Mouse (Mus musculus) heart, embryonic 15.5 days (tissue): ENCODE measurements around the gene Aff3. TPM values are rescaled to one million over a fixed set of nuclear protein-coding genes. Genes with fewer than 3 reads are reported as not detected.

Experiments
- ATAC-seq: fragments of 200-750 bp; cut with Nextera tagmentation; replicated peaks from 2 replicates; pipeline ENCODE4 v1.8.0; 2017; ENCODE audit warnings: low read depth, moderate TSS enrichment; ENCODE audit not compliant: insufficient number of reproducible peaks, insufficient read depth, low FRiP score
- H3K27ac ChIP-seq: fragments of 300-500 bp; sonication (generic); 2 replicates; pipeline ENCODE4 v1.5.1; 2015; ENCODE audit warnings: mild to moderate bottlenecking, inconsistent platforms
- H3K27me3 ChIP-seq: fragments of 300-500 bp; sonication (generic); 2 replicates; pipeline ENCODE4 v1.6.1; 2015; ENCODE audit warnings: inconsistent platforms
- H3K36me3 ChIP-seq: fragments of 300-500 bp; sonication (generic); 2 replicates; pipeline ENCODE4 v1.6.1; 2015; ENCODE audit warnings: mild to moderate bottlenecking, inconsistent platforms
- H3K4me1 ChIP-seq: fragments of 300-500 bp; sonication (generic); replicated peaks from 2 replicates; pipeline ENCODE4 v1.6.1; 2015; ENCODE audit warnings: inconsistent platforms
- H3K4me2 ChIP-seq: fragments of 300-500 bp; sonication (generic); 2 replicates; pipeline ENCODE4 v1.6.1; 2015; ENCODE audit warnings: inconsistent platforms, mild to moderate bottlenecking, moderate library complexity
- H3K4me3 ChIP-seq: fragments of 300-500 bp; sonication (generic); 2 replicates; pipeline ENCODE4 v1.5.1; 2015; ENCODE audit warnings: mild to moderate bottlenecking, inconsistent platforms
- H3K9ac ChIP-seq: fragments of 300-500 bp; sonication (generic); 2 replicates; pipeline ENCODE4 v1.6.1; 2015; ENCODE audit warnings: mild to moderate bottlenecking, inconsistent platforms
- H3K9me3 ChIP-seq: fragments of 300-500 bp; sonication (generic); replicated peaks from 2 replicates; pipeline ENCODE4 v1.6.1; 2016; ENCODE audit warnings: inconsistent platforms
- WGBS: fragments of 180-500 bp; shearing (Covaris S2); methylation state at CpG from one replicate; pipeline ENCODE4 v1.1.7; 2015; ENCODE audit warnings: mixed read lengths; 5-methylcytosine and 5-hydroxymethylcytosine counted together
- polyA plus RNA-seq: library from polyadenylated mRNA; unstranded; fragments of >200 nt; fragmentation: Nextera tagmentation; extraction: Ambion mirVana; gene quantifications from 2 replicates; pipeline ENCODE4 v1.2.1, GENCODE M21; 2015

Aff3 gene
- polyA plus RNA-seq, 1 experiment from 2014 or later = 2.2 TPM

- Histone ChIP-seq H3K36me3 (no peaks in the 10 kb centered on the region), H3K9ac (no peak overlapping the region), H3K4me2 (peak overlapping the region; percentile 15; the same call in 1 of the 2 replicates), H3K4me1 (peaks cover 12% of the 10 kb centered on the region), H3K9me3 (no peaks in the 10 kb centered on the region), H3K27ac (no peak overlapping the region), H3K4me3 (no peak overlapping the region), H3K27me3 (no peaks in the 10 kb centered on the region)
- WGBS = 11% methylated on average over 9 of the region's 9 CpGs
- no peak for ATAC-seq
Measured at GRCm38 (mm10) chr1:38478246-38478743, 186.5 kb downstream of the Aff3 start.

- H3K27ac ChIP-seq = 0 out of 2 replicates have a peak overlapping the region, but pooled peaks have one; percentile 33
- H3K27me3 ChIP-seq = no peaks in the 10 kb centered on the region
- no peak for ATAC-seq
- peak overlapping the region; percentile 51 for H3K4me2 ChIP-seq
- no peaks in the 10 kb centered on the region for H3K36me3 ChIP-seq
- H3K4me1 ChIP-seq = peaks cover 16% of the 10 kb centered on the region
- no peaks in the 10 kb centered on the region for H3K9me3 ChIP-seq
- 23% methylated on average over 11 of the region's 11 CpGs for WGBS
- H3K9ac ChIP-seq = no peak overlapping the region
- peak overlapping the region; percentile 7; the same call in 1 of the 2 replicates for H3K4me3 ChIP-seq
Measured at GRCm38 (mm10) chr1:38470817-38471216, 193.9 kb downstream of the Aff3 start.

- H3K9me3 ChIP-seq = no peaks in the 10 kb centered on the region
- no peak overlapping the region for H3K9ac ChIP-seq
- peaks cover 16% of the 10 kb centered on the region for H3K4me1 ChIP-seq
- H3K4me2 ChIP-seq = 0 out of 2 replicates have a peak overlapping the region, but pooled peaks have one; percentile 51
- no peaks in the 10 kb centered on the region for H3K36me3 ChIP-seq
- 56% methylated on average over 5 of the region's 5 CpGs for WGBS
- no peak overlapping the region for H3K4me3 ChIP-seq
- H3K27ac ChIP-seq = no peak overlapping the region
- no peaks in the 10 kb centered on the region for H3K27me3 ChIP-seq
- no peak for ATAC-seq
Measured at GRCm38 (mm10) chr1:38470166-38470565, 194.6 kb downstream of the Aff3 start.

GRCm38 (mm10) chr1:38467305-38468083 is 197.3 kb downstream of the Aff3 start:
- Histone ChIP-seq H3K27me3 (no peaks in the 10 kb centered on the region), H3K4me3 (no peak overlapping the region), H3K4me1 (peaks cover 16% of the 10 kb centered on the region), H3K36me3 (no peaks in the 10 kb centered on the region), H3K27ac (no peak overlapping the region), H3K9ac (no peak overlapping the region), H3K4me2 (no peak overlapping the region), H3K9me3 (no peaks in the 10 kb centered on the region)
- no peak for ATAC-seq
- WGBS = 41% methylated on average over 7 of the region's 7 CpGs

- 42% methylated on average over 7 of the region's 7 CpGs for WGBS
- no peaks in the 10 kb centered on the region for H3K27me3 ChIP-seq
- H3K4me1 ChIP-seq = peaks cover 21% of the 10 kb centered on the region
- H3K36me3 ChIP-seq = no peaks in the 10 kb centered on the region
- H3K9ac ChIP-seq = no peak overlapping the region
- no peaks in the 10 kb centered on the region for H3K9me3 ChIP-seq
- no peak overlapping the region for H3K4me2 ChIP-seq
- no peak; the same call in 1 of the 2 replicates for ATAC-seq
- H3K27ac ChIP-seq = no peak overlapping the region
- no peak overlapping the region for H3K4me3 ChIP-seq
Measured at GRCm38 (mm10) chr1:38456719-38457269, 208.0 kb downstream of the Aff3 start.

GRCm38 (mm10) chr1:38454921-38455320 is 209.8 kb downstream of the Aff3 start:
- H3K9me3 ChIP-seq = no peaks in the 10 kb centered on the region
- H3K4me2 ChIP-seq = no peak overlapping the region
- WGBS = 63% methylated on average over 8 of the region's 8 CpGs
- peaks cover 32% of the 10 kb centered on the region for H3K4me1 ChIP-seq
- no peak overlapping the region for H3K9ac ChIP-seq
- H3K36me3 ChIP-seq = no peaks in the 10 kb centered on the region
- no peak overlapping the region for H3K4me3 ChIP-seq
- H3K27me3 ChIP-seq = no peaks in the 10 kb centered on the region
- ATAC-seq = no peak
- no peak overlapping the region for H3K27ac ChIP-seq

GRCm38 (mm10) chr1:38451367-38451766 is 213.4 kb downstream of the Aff3 start:
- Histone ChIP-seq H3K4me2 (no peak overlapping the region), H3K36me3 (no peaks in the 10 kb centered on the region), H3K27me3 (no peaks in the 10 kb centered on the region), H3K4me3 (no peak overlapping the region), H3K4me1 (peaks cover 40% of the 10 kb centered on the region), H3K9ac (no peak overlapping the region), H3K27ac (no peak overlapping the region), H3K9me3 (no peaks in the 10 kb centered on the region)
- 88% methylated on average over 6 of the region's 6 CpGs for WGBS
- ATAC-seq = no peak

- ATAC-seq = peak; percentile 48
- H3K4me1 ChIP-seq = peaks cover 41% of the 10 kb centered on the region
Measured at GRCm38 (mm10) chr1:38450677-38451076, 214.1 kb downstream of the Aff3 start.

GRCm38 (mm10) chr1:38449816-38450478 is 214.8 kb downstream of the Aff3 start:
- ATAC-seq = no peak
- Histone ChIP-seq H3K27ac (no peak overlapping the region), H3K4me1 (peaks cover 34% of the 10 kb centered on the region), H3K9me3 (no peaks in the 10 kb centered on the region), H3K27me3 (no peaks in the 10 kb centered on the region), H3K4me3 (no peak overlapping the region), H3K36me3 (no peaks in the 10 kb centered on the region), H3K9ac (no peak overlapping the region), H3K4me2 (no peak overlapping the region)
- WGBS = 40% methylated on average over 7 of the region's 7 CpGs

More at GRCm38 (mm10) chr1:38450677-38451076, 214.1 kb downstream of the Aff3 start:
- H3K9ac ChIP-seq = no peak overlapping the region
- H3K36me3 ChIP-seq = no peaks in the 10 kb centered on the region
- H3K4me3 ChIP-seq = no peak overlapping the region
- H3K27me3 ChIP-seq = no peaks in the 10 kb centered on the region
- no peaks in the 10 kb centered on the region for H3K9me3 ChIP-seq
- WGBS = 67% methylated on average over 12 of the region's 12 CpGs
- 0 out of 2 replicates have a peak overlapping the region, but pooled peaks have one; percentile 33 for H3K27ac ChIP-seq
- no peak overlapping the region for H3K4me2 ChIP-seq

GRCm38 (mm10) chr1:38448854-38449253 is 215.9 kb downstream of the Aff3 start:
- no peaks in the 10 kb centered on the region for H3K36me3 ChIP-seq
- H3K9me3 ChIP-seq = no peaks in the 10 kb centered on the region
- no peak overlapping the region for H3K9ac ChIP-seq
- WGBS = 48% methylated on average over 3 of the region's 3 CpGs
- no peak for ATAC-seq
- H3K4me1 ChIP-seq = peaks cover 34% of the 10 kb centered on the region
- H3K4me3 ChIP-seq = no peak overlapping the region
- H3K4me2 ChIP-seq = no peak overlapping the region
- no peak overlapping the region for H3K27ac ChIP-seq
- no peaks in the 10 kb centered on the region for H3K27me3 ChIP-seq

GRCm38 (mm10) chr1:38447581-38447980 is 217.2 kb downstream of the Aff3 start:
- no peak overlapping the region for H3K27ac ChIP-seq

More at GRCm38 (mm10) chr1:38447581-38447980, 217.2 kb downstream of the Aff3 start:
- no peaks in the 10 kb centered on the region for H3K27me3 ChIP-seq
- no peak overlapping the region for H3K4me3 ChIP-seq
- peaks cover 43% of the 10 kb centered on the region for H3K4me1 ChIP-seq
- WGBS = 48% methylated on average over 2 of the region's 2 CpGs
- no peaks in the 10 kb centered on the region for H3K9me3 ChIP-seq
- no peak overlapping the region for H3K9ac ChIP-seq
- no peaks in the 10 kb centered on the region for H3K36me3 ChIP-seq
- no peak for ATAC-seq
- H3K4me2 ChIP-seq = no peak overlapping the region
